Mouse (Mus musculus) brain, adult 2 months (tissue): ENCODE data around the gene Suclg1.

Experiments used
- DNase-seq: peaks from one replicate; pipeline ENCODE4 v3.0.0; 2011; ENCODE audit warnings: low read depth, low spot score

The Suclg1 gene

GRCm38 (mm10) chr6:73249851-73250250, 1.7 kb downstream of the Suclg1 start:
- no peak for DNase-seq

- DNase-seq: no peak
Measured at GRCm38 (mm10) chr6:73251336-73251735, 3.2 kb downstream of the Suclg1 start.

GRCm38 (mm10) chr6:73252396-73252795, 4.2 kb downstream of the Suclg1 start:
- DNase-seq: no peak

GRCm38 (mm10) chr6:73253006-73253405, 4.8 kb downstream of the Suclg1 start:
- DNase-seq: no peak

- no peak for DNase-seq
Measured at GRCm38 (mm10) chr6:73253584-73253983, 5.4 kb downstream of the Suclg1 start.

GRCm38 (mm10) chr6:73254307-73255228, 6.4 kb downstream of the Suclg1 start:
- DNase-seq: peak; percentile 67

- DNase-seq: no peak
Measured at GRCm38 (mm10) chr6:73257068-73257467, 8.9 kb downstream of the Suclg1 start.

GRCm38 (mm10) chr6:73260110-73260509, 11.9 kb downstream of the Suclg1 start:
- DNase-seq: peak; percentile 32

- DNase-seq: no peak
Measured at GRCm38 (mm10) chr6:73264801-73265200, 16.6 kb downstream of the Suclg1 start.

GRCm38 (mm10) chr6:73267738-73268311, 19.6 kb downstream of the Suclg1 start:
- no peak for DNase-seq

- peak; percentile 77 for DNase-seq
Measured at GRCm38 (mm10) chr6:73269374-73269773, 21.2 kb downstream of the Suclg1 start.

- no peak for DNase-seq
Measured at GRCm38 (mm10) chr6:73271546-73272091, 23.4 kb downstream of the Suclg1 start.

GRCm38 (mm10) chr6:73275002-73275401, 26.8 kb downstream of the Suclg1 start:
- no peak for DNase-seq

GRCm38 (mm10) chr6:73279681-73280080, 31.5 kb downstream of the Suclg1 start:
- no peak for DNase-seq

- no peak for DNase-seq
Measured at GRCm38 (mm10) chr6:73280546-73281115, 32.4 kb downstream of the Suclg1 start.

- DNase-seq: no peak
Measured at GRCm38 (mm10) chr6:73286326-73286725, 38.1 kb downstream of the Suclg1 start.

- peak; percentile 38 for DNase-seq
Measured at GRCm38 (mm10) chr6:73306837-73307236, 58.7 kb downstream of the Suclg1 start.

- peak; percentile 23 for DNase-seq
Measured at GRCm38 (mm10) chr6:73308685-73309520, 60.7 kb downstream of the Suclg1 start.

GRCm38 (mm10) chr6:73311335-73311734, 63.2 kb downstream of the Suclg1 start:
- no peak for DNase-seq

- DNase-seq: peak; percentile 40
Measured at GRCm38 (mm10) chr6:73311786-73312185, 63.6 kb downstream of the Suclg1 start.

- DNase-seq: peak; percentile 69
Measured at GRCm38 (mm10) chr6:73314923-73315603, 66.9 kb downstream of the Suclg1 start.
